Mouse (Mus musculus): ENCODE measurements around the gene Ptafr.
"Not testable (repeated sequence)": the region's sequence is repeated elsewhere in the genome, so short reads cannot be mapped to it uniquely, and the experiment has no call there.

The Ptafr gene

DNA sequence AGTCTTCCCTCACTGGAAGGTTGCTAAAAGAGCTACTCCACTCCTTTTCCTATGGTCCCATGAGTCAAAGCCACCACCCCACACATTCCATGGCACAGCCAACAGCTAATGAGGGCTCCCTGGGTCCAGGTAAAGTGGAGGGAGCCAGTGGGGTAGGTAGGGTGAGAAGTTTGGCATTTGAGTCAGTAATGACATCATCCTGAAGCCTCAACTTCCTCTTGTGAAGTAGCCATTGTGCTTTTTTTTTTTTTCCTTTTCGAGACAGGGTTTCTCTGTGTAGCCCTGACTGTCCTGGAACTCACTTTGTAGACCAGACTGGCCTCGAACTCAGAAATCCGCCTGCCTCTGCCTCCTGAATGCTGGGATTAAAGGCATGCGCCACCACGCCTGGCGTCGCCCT, 8.3 kb upstream of the Ptafr start:
- not testable (repeated sequence) for DNase-seq (ENCODE audit: low spot score in 2 of 2)

DNA sequence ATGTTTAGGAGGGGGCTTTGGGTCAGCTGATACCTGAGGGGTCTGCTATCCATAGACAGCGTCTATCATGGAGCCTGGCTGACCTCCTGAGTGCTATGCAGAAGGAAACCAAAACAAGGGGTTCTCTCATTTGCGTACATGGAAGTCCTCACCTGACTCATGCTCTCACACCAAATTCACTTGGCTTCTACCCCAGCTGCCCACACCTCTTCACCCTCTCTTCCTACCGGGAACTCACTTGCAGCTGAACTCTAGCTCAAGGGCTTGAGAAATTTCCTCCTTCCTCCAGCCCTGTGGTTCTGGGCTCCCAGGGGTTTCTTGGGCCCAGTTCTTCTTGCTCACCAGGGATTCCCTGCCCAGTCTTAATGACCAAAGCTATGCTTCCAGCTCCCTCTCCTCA, 606 bp upstream of the Ptafr start:
- no peak for DNase-seq (ENCODE audit: low spot score in 2 of 2)

DNA sequence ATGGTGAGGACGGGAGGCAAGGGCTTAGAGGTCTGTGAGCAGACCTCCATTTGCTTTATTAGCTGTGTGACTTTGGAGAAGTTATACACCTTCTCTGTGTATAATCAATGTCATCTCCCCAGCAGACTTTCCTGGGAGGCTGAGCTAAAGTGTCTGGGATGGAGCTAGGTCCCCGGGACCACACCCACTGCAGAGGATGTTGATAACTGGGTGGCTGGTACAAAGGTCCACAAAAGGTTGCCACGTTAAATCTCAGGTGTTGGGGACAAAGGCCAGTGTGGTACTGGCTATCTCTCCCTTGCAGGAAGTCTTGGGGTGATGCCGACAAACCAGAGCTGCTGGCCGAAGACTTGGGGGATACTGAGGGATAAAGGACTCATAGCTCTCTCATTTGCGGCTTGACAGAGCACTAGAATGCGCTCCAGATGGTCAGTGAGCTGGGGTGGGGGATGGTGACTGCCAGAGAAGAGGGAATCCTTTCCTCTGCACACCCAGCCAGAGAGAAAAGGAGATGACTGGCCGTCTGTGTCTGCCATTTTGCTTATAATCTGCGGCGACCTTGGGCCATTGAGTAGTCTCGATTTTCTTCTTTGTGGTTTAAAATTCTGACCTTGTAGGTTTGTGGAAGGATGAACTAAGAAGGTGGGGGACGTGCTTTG, 1.4 kb downstream of the Ptafr start:
- DNase-seq (ENCODE audit: low spot score in 2 of 2): no peak

DNA sequence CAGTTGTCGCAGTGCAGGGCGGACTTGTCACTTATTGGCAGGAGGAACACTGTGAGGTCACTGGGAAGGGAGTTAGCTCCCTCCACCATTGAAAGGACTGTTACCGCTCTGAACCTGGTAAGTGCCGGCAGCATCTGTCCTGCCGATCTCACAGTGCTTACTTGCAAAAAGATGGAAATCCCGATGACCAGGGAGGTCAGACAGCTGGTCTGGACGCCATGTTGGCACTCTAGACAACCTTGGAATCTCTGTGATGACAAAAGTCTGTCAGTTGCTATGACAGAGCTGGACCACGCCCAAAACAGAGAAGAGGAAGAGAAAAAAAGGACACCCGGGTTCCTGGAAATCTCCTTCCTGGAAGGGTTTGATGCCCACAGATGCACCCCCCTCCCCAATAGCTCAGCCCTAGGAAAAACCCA, 3.5 kb downstream of the Ptafr start:
- DNase-seq (ENCODE audit: low spot score in 2 of 2): peak; percentile 24 to 42

DNA sequence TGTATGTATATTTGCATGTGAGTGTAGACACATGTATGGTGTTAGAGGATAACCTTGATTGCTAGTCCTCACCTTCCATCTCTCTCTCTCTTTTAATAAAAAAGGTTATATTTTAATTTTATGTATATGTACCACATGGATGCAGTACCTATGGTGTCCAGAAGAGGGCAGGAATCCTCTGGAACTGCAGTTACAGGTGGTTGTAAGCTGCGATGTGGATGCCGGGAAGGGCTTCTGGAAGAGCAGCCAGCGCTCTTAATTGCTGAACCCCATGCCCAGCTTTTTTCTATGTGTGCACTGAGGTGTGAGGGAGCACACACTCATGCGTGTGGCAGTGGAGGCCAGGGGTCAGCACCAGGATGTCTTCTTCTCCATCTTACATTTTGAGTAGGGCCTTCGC, 5.2 kb downstream of the Ptafr start:
- DNase-seq (ENCODE audit: low spot score in 2 of 2): no peak

DNA sequence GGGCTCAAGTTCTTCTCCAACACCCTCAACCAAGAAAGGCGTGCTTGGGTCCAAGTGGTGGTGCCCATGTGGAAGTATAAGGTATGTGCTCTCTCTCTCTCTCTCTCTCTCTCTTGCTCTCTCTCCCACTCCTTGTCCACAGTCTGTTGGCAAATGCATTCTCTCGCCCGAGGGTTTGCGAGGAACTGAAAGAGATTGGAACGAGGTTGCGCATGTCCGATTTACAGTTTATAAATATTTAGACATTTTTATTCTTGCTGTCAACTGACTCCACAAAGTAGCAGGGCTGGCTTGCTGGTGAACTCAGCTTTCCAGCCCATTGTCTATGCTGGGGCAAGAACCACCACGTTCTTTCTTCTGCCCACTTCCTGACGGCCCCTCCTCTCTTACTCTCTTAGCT, 7.3 kb downstream of the Ptafr start:
- DNase-seq (ENCODE audit: low spot score in 2 of 2): no peak

DNA sequence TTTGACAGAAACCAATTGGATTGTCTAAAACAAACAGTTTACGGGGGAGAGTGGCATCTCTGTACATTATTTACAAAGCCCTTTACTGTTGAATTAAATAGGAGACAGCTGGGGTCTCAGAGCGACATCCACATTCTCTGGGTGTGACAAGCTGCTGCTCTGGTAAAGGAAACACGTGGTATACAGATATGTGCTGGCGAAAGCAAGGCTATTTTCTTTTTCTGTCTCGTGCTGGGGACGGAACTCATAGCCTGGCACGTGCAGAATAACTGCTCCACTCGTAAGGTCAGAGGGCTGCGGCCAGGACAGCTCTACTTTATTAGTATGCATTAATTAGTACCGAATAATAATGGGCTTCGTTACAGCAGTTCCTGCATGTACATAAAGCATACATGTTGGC, 9.5 kb downstream of the Ptafr start:
- DNase-seq (ENCODE audit: low spot score in 2 of 2): peak; percentile 32 to 34

DNA sequence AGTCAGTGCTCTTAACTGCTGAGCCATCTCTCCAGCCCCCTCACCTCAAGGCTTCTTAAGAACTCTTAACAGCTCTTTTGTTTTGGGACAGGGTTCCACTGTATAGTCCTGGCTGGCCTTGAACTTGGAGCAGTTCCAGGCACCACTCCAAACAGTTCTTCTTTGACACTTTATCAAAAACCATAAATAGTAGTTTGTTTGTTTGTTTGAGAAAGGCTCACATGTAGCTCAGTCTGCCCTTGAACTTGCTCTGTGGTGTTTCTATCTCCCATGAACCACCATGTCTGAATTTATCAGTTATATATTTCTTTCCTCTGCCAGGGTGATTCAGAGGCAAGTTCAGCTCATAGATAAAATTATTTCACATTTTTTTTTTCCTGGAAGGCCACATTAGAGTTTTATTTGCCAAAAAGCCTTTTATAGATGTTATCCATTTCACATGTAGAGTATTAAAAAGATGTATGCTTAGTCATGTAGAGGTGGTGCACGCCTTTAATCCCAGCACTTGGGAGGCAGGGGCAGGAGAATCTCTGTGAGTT, 11.0 kb downstream of the Ptafr start:
- no peak for DNase-seq (ENCODE audit: low spot score in 2 of 2)

DNA sequence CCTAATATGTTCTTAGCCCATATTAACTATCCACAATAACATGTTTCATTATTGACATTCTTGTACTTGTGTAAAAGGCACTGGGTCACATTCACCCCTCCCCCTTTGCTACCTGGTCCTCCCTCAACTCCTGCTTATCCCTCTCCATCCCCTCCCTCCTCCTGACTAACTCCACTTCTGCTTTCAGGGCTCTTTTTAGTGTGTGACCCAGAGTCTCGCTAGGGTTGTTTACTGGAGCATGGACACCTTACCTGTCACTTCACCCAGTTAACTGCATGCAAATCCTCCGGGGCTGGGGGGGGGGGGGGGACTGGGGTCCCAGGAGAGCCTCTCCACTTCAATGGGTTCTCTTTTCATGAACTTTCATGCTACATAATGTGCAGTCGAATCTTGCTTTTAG, 19.9 kb downstream of the Ptafr start:
- no peak for DNase-seq (ENCODE audit: low spot score in 2 of 2)

DNA sequence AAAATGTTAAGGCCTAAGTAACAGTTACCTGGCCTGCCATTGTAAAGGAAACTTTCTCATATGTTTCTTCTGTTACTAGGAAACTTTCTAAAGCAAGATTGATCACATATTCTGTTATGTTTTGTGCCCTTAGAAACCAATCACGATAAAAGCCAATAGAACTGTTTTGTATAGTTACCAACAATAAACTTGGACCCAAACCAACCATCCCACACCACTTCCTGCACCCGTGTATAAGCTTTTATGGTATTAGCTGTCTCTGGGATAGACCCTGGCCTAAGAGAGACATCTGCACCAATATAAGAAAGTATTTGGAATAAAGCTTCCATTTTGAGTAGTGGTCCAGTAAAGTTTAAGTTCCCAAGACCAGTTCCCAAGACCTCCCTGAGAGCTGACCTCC, 21.1 kb downstream of the Ptafr start:
- DNase-seq (ENCODE audit: low spot score in 2 of 2): no peak

DNA sequence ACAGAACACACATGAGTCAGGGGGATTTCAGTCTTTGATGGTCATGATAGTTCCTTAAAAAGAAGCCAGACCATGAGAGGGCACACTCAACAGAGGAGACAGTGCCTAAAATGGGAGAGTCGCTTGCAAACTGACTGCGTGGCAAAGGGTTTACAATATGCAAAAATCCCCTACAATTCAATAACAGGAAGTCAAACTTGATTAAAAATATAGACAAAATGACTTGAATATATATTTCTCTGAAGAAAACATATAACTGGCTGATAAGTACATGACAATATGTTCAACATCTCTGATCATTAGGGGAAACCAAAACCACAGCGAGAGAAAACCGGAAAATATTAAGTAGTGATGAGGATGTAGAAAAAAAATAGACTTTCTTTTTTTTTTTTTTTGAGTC, 22.4 kb downstream of the Ptafr start:
- DNase-seq (ENCODE audit: low spot score in 2 of 2): no peak

DNA sequence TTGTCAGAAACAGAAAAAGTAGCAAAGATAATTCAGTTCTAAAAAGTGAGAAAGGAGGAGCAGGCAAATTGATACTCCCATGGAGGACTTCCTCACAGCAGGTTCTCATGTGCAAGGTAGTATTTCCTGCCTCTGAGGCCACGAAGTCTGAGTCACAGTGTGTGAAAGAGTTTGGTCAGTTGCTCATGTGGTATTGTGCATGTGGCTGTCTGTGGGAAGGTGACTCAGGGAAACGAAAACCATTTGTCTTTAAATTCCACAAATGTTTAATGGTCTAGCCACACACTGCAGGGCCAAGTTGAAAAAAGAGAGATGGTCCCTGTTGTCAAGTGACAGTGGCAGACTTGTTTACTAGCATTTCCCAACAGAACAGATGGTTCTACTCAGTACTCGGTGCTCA, 24.6 kb downstream of the Ptafr start:
- DNase-seq (ENCODE audit: low spot score in 2 of 2): no peak

DNA sequence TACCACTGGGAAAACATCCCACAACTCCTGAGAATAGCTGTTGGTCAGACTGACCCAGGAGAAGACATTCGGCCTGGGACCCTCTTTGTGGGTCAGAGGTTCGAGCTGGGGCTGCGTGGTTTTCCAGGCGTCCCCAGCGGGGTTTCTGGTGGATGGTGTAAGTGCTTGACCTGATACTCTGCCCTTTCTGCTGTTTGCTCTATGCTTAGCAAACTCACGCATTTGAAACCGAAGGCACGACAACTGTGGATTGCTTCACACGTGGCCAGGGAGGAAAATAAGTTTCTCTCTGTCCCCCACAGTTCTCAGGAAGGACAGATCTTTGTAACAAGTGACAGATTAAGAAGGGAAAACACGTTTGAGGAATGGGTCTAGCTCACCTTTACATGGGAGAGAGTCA, 26.8 kb downstream of the Ptafr start:
- no peak for DNase-seq (ENCODE audit: low spot score in 2 of 2)

DNA sequence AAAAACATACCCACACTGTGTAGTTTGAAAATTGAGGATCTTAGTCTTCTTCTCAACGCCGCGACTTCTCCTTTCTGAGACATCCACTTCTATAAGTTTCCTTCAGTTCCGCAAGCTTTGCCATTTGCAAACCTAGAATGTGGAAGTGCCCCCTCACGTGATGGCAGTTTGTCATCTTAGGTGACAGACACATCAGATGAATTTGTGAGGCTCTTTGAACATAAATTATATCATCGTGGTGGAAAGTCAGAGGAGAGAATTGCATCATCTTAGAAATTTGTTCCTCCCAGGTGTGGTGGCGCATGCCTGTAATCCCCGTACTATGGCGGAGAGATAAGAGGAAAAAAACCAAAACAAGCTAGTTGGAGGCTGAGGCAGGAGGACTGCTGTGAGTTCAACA, 29.1 kb downstream of the Ptafr start:
- DNase-seq (ENCODE audit: low spot score in 2 of 2): peak; percentile 50 to 55

DNA sequence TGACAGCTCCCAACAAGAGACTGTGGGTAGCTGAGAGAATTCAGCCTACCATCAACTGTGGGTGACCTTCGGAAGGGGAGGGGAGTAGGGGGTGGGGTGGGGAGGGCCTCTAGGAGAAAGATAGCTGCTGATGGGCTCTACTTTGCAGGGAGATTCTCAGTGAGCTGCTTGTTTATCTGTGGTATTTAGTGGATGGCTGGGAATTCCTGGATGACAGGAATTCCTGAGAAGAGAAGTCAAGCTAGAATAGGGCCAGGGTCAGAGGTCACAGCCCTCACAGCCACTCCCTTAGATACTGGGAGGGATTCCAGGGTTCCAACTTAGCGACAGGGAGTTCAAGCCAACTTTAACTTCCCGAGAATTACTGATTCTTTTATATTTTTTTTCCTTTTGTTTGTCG, 30.3 kb downstream of the Ptafr start:
- no peak for DNase-seq (ENCODE audit: low spot score in 2 of 2)

DNA sequence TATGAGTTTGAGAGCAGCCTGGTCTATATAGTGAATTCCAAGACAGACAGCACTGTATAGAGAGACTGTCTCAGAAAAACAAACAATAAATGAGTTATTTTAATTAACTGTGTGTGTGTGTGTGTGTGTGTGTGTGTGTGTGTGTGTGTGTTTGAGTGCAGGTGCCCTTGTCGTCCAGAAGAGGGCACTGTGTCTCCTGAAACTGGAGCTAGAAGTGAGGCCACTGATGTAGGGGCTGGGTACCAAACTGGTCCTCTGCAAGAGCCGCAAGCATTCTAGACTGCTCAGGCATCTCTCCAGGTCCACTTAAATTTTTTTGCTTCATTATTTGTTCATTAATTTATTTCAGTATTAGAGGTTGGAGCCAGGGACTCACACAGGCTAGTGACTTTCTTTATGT, 35.0 kb downstream of the Ptafr start:
- no peak for DNase-seq (ENCODE audit: low spot score in 2 of 2)

DNA sequence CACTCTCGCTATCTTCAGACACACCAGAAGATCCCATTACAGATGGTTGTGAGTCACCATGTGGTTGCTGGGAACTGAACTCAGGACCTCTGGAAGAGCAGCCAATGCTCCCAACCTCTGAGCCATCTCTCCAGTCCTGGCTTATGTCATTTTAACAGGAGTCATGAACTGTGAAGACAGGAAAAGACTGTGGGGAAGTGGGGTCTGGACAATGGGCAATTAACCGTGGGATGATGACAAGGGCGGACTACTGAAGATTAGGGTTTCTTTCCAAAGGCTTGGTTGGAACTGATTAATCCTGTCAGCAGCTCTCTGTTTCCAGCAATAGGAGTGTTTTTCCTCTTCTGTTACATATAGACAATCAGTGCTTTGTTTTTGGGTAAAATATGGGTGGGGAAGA, 35.9 kb downstream of the Ptafr start:
- no peak for DNase-seq (ENCODE audit: low spot score in 2 of 2)

DNA sequence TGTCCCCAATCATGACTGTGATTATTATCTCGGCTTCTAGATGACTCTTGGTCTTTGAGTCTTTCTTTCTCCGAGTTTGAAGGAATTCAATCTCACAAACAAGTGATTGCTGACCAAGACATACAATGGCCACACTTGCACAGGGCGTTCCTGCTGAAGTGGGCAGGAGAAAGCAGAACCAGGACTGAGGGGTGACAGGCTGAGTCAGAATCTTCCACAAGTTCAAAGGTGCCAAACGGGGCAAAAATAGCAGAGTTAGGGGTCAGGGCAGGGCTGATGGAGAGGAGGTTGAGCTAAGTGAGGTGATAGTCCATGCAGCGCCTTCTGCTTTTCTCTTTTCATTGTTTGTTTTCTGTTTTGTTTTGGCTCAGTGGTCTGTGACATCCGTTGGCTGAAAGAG, 36.6 kb downstream of the Ptafr start:
- peak in 1 of 2 experiments; percentile 28 for DNase-seq (ENCODE audit: low spot score in 2 of 2)

DNA sequence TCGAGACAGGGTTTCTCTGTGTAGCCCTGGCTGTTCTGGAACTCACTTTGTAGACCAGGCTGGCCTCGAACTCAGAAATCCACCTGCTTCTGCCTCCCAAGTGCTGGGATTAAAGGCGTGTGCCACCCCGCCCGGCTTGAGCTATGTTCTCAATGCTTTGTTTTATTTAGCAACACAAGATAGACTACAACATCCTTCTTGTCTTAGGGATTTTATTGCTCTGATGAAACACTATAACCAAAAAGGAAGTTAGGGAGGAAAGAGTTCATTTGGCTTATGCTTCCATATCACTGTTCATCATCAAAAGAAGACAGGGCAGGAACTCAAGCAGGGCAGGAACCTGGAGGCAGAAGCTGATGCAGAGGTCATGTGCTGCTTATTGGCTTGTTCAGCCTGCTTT, 37.4 kb downstream of the Ptafr start:
- DNase-seq (ENCODE audit: low spot score in 2 of 2): not testable (repeated sequence)

DNA sequence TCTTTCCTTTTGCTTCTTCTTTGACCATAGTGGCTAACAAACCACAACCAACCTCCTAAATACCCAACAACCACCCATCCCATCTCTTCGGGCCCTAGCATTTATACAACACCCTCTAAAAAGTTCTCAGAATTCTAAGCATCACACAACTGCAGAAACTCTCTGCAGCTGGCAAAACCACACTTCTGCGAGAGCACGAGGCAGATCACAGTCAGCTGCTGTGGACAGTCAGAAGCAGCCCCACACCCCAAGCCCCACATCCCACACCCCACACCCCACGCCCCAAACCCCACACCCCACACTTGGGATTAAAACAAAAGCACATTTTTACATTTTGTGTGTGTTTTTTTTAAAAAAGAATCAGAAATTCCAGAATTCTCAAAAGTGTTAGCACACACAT, 39.6 kb downstream of the Ptafr start:
- no peak for DNase-seq (ENCODE audit: low spot score in 2 of 2)

DNA sequence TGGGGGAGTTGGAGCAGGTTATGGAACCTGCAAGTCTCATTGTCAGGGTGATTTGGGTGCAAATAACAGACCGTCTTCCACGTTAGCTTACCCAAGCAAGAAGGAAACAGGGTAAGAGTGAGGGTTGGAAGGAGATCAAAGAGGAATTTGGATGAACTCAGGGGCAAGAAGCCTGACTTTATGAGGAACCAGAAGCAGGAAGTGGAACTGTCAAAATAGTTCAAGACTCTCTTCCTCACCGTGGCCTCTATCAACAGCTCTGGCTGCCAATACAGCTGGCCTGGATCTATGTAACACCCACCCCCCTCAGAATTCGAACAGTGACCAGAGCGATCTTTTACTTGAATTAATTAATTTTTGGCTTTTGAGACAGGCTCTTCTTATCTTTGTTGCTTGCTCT, 41.9 kb downstream of the Ptafr start:
- peak in 1 of 2 experiments; percentile 39 for DNase-seq (ENCODE audit: low spot score in 2 of 2)

DNA sequence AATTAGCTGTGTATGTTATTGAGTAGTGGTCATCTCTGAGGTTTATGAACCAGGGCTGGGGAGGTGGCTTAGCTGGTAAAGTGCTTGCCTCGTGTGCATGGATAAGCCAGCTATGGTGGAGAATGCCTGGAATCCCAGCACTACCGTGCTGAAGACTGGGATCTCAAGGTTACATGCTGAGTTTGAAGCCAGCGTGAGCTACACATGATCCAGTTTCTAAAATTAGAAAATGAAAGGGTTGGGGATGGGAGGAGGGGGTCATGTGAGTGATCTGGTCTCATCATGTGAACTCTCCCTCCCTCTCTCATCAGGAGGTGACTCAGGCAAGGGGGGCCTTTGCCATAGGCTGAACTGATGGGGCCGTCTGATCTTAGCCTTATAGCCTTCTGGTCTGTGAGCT, 44.3 kb downstream of the Ptafr start:
- peak; percentile 44 to 50 for DNase-seq (ENCODE audit: low spot score in 2 of 2)

DNA sequence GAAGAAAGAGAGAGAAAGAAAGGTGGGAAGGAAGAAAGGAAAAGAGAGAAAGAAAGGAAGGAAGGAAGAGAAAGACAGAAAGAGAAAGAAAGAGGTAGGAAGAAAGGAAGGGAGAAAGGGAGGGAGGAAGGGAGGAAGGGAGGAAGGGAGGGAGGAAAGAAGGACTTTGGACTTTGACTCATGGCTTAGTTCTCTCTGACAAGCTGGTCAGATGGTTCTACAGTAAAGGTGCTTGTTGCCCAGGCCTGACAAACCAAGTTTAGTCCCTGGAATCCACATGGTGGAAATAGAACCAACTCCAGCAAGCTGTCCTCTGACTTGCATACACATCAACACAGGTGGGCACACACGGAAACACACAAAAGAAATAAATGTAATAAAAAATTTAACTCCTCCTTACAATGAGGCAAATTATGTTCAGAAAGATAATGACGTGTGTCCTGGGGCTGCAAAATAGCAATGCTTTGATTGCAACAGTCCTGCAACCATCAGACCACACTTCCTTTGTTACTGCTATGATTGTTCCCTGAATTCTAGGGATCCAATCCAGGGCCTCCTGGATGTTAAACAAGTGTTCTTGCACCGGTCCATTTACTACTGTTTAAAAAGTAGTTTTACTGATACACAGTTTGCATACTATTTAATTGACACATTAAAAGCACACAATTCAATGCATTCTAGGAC, 46.6 kb downstream of the Ptafr start:
- no peak for DNase-seq (ENCODE audit: low spot score in 2 of 2)

DNA sequence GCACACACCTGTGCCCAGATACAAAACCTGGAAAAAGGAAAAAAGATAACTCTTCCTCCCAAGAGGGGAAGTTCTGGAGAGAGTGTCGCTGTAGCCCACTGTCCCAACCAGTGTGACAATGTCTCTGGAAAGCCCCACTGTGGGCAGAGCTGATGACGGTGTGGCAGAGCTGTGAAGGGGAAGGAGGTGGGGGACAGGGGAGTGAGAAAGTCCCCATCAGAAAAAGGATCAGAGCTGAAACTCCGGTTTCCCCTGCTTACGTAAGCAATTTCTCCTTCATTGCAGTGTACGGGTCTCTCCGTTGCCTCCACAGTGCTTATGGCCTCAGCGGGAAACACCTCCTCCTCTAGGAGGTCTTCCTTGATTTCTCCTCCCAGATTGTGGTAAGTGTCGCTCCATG, 47.5 kb downstream of the Ptafr start:
- no peak for DNase-seq (ENCODE audit: low spot score in 2 of 2)

All from heart, adult 9 months (tissue).